Mouse (Mus musculus) colon, adult 2 months (tissue): ENCODE results near the gene Ficd. TPM values are rescaled to one million over a fixed set of nuclear protein-coding genes. Genes with fewer than 3 reads are reported as not detected.

Experiments
- polyA plus RNA-seq: library from polyadenylated mRNA; depleted of rRNA; stranded (reverse); fragments of >200 nt; gene quantifications from 2 replicates; pipeline ENCODE4 v1.2.3, GENCODE M21; 2012; rRNA removed

Gene Ficd
- polyA plus RNA-seq, result 8.2 and 8.5 TPM in 2 replicates

GRCm38 (mm10) chr5:113735345-113736112 is at the start of gene Ficd:
TSS of gene Ficd (plus strand) at chr5:113735803.

GRCm38 (mm10) chr5:113724446-113724845 is 11.2 kb upstream of the Ficd start, which contains the start of gene 1700069L16Rik:
TSS of gene 1700069L16Rik (minus strand) at chr5:113724772.

GRCm38 (mm10) chr5:113772450-113772895 is 36.9 kb downstream of the Ficd start, which contains the start of the genes Sart3 and Iscu:
TSS of gene Sart3 (minus strand) at chr5:113772510.
TSS of gene Iscu (plus strand) at chr5:113772748.

Other genes with a start within 250 kb of the Ficd start
- 22.7 and 23.1 TPM in 2 replicates for gene Wscd2, start 245.5 kb upstream of the Ficd start, polyA plus RNA-seq
- 14.9 and 21.3 TPM in 2 replicates for gene Cmklr1, start 85.4 kb upstream of the Ficd start, polyA plus RNA-seq
- gene 1700069L16Rik, start 11.0 kb upstream of the Ficd start, polyA plus RNA-seq, result not detected in 2 replicates
- gene Sart3, start 36.7 kb downstream of the Ficd start, polyA plus RNA-seq, result 18.5 and 25.6 TPM in 2 replicates
- 77.5 and 87.6 TPM in 2 replicates for gene Iscu, start 36.9 kb downstream of the Ficd start, polyA plus RNA-seq
- 61.4 and 69.3 TPM in 2 replicates for gene Tmem119, start 64.7 kb downstream of the Ficd start, polyA plus RNA-seq
- gene Selplg, start 96.8 kb downstream of the Ficd start, polyA plus RNA-seq, result 27.4 and 30.8 TPM in 2 replicates
- 133 and 140 TPM in 2 replicates for gene Coro1c, start 173.0 kb downstream of the Ficd start, polyA plus RNA-seq